Mouse (Mus musculus) adrenal gland, postnatal 10 days (tissue): ENCODE measurements around the gene Tmem248. TPM values are rescaled to one million over a fixed set of nuclear protein-coding genes. Genes with fewer than 3 reads are reported as not detected.

Experiments
- DNase-seq: peaks from one replicate; pipeline ENCODE4 v3.0.0; 2021; ENCODE audit warnings: mixed read lengths
- long read RNA-seq, 2 experiments: library from polyadenylated mRNA; stranded (forward); transcript quantifications; one replicate each; pipeline ENCODE4 v2.0.0; 2021
- total RNA-seq, 2 experiments: library from RNA; stranded (reverse); gene quantifications; 2 replicates each; pipeline ENCODE4 v1.2.3; 2021

The Tmem248 gene
- 10 to 100 TPM; 48.6 to 54.3 TPM for total RNA-seq
- long read RNA-seq, experiment 1, transcript Tmem248-202 (7 exons, 3,570 nt): major isoform, 53 of 75 reads
- long read RNA-seq, experiment 1, partial matches to known transcripts: 17 of 75 reads
- long read RNA-seq, experiment 1, other reads (novel, unspliced or antisense): 5 of 75 reads
- long read RNA-seq, experiment 2, transcript Tmem248-202 (7 exons, 3,570 nt): major isoform, 39 of 46 reads
- long read RNA-seq, experiment 2, partial matches to known transcripts: 1 of 46 reads
- long read RNA-seq, experiment 2, other reads (novel, unspliced or antisense): 6 of 46 reads

DNA sequence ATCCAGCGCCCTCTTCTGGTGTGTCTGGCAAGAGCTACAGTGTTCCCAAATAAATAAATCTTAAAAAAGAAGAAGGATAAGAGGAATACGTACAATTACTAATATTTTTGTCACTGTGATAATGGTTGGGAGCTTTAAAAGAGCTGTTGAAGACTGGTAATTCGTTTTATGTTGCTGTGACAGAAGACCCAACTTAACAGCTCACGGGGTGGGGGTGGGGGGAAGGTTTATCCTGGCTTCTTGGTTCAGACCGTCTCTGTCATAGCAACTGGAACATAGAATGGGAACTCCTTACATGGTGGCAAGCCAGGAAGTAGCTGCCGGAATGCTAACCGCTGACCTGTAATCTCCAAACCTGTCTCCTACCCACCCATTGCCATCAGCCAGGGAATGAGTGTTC is at the start of gene Tmem248:
Gene Tmem248, plus strand, starts transcription at position 301 of the 400 bp plus-strand sequence.
- no peak for DNase-seq

DNA sequence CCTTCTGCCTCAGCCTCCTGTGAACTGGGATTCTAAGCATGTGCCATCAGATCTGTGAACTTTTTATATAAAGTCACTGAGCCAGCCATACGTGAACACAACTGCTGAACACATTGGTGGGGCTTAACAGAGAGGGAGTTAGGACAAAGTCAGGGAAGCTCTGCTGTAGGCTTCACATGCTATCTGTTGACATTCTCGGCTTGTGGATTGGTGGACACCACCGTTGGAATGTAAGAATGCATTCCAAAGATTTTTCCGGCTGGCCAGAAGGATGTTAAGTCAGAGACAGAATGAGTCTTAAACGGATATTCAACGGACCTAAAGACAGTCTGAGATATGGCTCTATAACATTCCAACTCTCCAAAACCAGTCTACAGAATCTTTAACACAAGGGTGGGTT is 47.8 kb upstream of the Tmem248 start:
- no peak for DNase-seq

DNA sequence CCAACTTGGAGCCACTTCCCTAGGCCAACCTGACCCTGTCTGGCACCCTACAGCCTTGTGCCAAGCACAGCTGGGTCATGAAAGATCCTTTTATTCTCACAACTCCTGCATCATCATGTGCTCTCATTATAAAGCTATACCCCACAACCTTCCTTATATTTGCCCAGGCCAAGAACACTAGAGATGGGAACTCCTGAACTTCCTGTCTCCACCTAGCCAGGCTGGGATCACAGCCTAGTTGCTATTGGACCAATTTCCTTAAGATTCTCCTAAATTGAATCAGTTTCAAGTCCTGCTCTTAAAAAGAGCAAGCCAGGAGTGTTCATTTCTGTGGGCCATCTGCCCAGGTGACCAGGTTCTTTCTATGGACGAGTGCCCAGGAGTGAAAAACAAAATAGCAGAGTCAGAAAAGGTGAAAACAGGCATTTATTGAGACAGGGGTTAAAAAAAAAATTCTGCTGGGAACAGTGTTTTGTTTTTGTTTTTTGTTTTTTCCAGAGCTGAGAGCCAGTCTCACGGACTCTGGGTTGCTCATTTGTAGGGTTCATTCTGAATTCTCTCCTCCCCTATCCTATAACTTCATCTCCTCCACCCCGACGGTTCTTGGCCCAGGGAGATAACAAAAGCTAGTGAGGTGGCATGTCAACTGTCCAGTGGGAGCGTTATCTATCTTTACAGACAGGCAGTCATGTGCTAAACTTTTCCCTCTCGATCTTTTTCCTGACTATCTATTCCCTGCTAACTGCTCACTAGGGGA is 46.0 kb upstream of the Tmem248 start:
- peak; percentile 14 for DNase-seq

DNA sequence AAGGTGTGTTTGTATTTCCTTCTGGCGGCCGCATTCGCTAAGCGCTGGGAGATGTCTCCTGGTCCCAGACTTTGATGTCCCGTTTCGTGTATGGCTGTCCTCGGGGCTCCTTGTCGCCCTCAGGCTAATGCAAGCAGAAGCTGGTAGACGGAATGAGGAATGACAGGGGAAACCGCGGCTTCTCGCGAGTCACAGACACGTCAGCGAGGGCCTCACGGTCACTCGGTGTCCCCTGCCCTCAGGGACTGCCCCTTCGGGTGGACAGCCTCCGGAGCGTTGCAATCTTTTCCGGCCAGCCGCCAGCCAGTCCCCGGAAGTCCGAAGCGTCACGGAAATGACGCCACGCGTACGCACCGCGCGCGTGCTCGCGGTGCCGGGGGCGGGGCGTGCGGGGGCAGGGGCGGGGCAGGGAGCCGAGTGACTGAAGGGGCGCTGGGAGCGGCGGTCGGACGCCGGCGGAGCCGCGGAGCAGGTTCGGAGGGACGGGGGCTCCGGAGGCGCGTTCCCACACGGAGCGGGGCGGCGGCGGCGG is 45.4 kb upstream of the Tmem248 start, which contains the start of gene Rabgef1:
Gene Rabgef1, plus strand, starts transcription at position 376 of the 532 bp plus-strand sequence.
- DNase-seq: peak; percentile 97

DNA sequence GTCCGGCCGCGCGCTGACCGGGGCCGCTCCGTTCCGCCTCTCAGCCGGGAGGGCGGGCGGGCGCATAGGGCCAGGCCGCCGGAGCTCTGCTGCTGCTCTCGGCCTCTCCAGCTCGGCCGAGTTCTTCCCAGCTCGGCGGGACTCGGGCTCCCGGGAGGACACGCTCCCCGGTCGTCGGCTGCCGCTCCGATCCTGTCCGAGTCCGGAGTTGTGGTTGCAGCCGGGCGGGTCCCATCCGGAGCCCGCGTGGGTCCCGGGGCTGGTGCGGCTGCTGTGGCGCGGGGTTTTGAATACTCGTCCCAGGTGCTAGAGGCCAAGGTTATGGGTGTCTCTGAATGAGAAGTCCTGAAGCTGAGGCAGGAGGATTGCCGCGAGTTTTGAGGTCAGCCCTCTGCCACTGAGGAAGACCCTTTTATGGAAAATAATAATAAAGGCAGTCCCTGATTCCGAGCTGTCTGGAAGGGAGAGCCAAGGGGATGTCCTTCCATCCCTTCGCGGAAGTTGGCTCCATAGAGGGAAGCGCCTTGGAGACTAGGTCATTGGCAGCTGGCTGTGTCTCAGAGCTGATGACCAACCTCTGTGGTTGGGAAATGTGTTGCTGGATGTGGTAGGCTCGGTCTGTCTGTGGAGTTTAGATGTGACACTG is 44.8 kb upstream of the Tmem248 start:
- DNase-seq: peak; percentile 75

DNA sequence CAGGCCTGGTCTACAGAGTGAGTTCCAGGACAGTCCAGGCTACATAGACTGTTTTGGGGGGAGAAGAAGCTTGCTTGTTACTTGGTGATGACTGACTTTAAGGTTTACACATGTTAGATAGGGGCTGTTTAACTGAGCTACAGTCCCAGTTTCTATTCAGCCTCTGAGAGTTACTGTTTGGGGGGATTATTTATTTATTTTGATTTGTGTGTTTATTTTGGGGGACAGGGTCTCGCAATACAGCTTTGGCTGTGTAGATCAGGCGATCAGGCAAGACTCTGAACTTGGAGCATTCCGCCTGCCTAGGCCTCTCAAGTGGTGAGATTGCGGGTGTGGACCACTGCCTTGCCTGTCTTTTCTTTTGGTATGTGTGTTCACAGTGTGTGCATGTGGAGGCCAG is 43.9 kb upstream of the Tmem248 start:
- no peak for DNase-seq

DNA sequence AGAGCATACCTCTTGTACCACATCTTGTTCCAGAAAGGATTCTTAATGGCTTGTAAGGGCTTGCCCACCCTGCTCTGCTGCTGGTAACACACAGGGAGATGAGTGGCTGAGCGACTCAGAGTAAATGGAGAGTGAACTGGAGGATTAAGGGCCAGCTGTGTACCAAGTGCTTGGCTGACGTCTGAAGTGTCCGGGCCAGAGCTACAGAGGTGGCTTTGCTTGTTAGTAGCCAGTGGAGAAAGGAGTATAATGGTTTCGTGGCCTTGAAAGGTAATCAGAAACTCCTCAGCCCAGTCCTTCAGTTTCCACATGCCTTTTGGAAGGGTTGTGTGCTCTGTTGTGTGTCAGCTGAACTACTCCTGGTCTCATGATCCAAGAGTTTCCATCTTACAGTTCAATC is 39.0 kb upstream of the Tmem248 start:
- DNase-seq: no peak

DNA sequence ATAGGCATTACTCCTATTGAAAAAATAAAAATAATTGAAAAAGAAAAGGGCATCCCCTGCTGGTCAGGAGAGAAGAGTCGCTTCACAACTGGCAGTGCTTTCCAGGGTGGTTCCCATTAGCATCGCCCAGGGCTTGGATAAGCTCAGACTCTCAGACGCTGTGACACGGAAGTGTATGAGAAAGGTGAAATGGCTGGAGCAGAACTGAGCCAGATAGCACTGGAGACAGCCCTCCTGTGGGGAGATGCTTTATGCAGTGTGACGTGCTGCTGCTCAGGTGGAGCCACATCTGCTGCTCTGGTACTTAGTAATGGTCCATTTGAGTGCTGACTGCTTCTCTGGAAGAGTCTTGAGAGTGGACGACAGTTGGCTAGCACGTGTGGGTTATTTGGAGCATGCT is 36.5 kb upstream of the Tmem248 start:
- DNase-seq: no peak

DNA sequence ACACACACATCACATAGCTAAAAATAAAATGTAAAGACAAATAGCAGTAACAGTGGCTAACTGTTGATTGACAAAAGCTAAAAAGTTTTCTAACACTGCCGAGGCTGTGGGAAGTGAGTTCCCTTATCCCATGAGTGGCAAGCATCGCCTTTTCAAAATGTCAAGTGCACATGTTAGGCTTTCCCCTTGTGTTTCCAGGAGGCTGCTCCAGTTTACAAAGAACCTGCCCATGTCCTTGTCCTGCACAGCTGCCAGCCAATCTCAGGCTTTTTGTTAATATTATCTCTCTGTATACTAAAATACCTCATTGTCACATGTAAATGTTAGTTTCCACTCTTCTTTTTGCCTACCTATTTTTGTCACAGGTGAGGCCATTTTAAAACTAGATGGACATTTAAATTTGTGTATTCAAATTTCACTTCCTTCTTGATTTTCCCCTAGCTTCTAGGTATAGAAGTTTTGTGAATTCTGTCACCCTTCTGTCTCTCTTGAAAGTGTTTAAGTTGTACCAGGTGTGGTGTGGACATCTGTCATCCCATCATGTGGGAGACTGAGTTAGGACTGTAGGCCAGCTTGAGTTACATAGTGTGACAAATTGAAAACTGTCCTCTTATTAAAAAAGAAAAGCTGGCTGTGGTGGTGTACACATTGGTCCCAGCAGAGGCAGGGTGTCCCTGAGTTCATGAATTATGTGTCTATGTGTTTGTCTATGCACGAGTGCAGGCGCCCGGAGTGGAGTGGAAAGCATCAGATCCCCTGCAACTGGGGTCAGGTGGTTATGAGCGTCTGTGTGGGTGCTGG is 34.9 kb upstream of the Tmem248 start:
- no peak for DNase-seq

DNA sequence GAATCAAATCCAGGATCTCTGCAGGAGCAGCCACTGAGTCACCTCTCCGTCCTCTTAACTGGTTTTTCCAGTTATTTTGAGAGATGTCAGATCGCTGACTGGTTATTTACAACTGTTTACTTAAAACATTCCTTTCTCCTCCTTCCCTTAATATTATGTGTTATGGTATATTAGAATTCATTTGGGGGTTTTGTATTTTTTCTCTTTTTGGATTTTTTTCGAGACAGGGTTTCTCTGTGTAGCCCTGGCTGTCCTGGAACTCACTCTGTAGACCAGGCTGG is 34.4 kb upstream of the Tmem248 start:
- no peak for DNase-seq

DNA sequence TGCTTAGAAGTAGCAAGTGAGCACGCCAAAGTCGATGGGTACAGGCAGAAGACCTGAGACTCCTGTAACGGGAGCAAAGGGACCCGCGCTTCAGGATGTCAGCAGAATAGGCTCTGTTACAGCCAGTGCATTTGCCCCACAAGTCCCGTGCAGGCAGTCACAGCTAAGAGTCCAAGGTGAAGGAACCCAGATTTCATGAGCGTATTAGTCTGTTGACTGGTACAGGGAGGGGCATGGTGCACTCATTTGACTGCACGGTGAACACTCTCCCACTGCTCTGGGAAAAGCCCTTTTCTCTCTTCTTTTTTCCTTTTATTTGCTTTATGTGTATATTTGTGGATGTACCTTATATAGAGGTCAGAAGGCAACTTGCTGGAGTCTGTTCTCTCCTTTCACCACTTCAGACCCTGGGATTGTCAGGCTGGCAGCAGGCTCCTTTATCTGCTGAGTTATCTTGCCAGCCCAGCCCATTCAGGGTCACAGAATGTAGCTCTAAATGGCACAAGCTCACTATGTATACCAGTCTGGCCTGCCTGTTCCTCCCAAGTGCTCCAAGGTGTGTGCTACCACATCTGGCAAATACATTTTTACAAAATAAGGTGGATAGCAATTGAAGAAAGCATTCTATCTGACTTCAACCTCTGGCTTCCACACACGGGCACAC is 32.6 kb upstream of the Tmem248 start:
- peak; percentile 53 for DNase-seq

DNA sequence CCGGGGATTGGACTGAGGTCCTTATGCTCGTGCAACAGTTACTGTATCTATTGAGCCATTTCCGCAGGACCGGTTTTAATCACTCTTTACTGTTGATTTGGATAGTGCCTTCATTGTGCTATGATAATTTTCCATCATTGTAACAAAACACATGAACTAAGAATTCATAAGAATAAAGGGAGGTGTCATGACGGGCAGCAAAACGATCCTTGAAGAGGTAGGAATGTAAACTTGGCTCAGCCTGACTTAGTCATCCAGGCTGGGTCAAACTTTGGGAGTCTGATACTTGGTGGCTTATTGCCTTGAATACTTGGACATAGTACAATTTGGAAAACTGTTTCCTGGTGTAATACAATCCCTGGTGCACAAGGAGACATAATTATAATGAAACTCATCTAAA is 31.6 kb upstream of the Tmem248 start:
- no peak for DNase-seq

DNA sequence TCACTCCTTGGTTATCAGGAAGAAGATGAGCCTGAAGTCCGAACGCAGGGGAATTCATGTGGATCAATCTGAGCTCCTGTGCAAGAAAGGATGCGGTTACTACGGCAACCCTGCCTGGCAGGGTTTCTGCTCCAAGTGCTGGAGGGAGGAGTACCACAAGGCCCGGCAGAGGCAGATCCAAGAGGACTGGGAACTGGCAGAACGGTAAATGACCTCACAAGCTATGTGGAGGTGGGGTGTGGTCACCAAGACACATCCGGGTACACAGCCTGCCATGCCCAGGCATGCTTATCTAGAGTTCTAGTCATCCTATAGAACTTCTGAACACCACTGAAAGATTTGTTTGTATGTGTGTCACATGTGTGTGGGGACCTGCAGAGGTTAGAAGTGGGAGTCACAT is 29.5 kb upstream of the Tmem248 start:
- DNase-seq: peak; percentile 16

DNA sequence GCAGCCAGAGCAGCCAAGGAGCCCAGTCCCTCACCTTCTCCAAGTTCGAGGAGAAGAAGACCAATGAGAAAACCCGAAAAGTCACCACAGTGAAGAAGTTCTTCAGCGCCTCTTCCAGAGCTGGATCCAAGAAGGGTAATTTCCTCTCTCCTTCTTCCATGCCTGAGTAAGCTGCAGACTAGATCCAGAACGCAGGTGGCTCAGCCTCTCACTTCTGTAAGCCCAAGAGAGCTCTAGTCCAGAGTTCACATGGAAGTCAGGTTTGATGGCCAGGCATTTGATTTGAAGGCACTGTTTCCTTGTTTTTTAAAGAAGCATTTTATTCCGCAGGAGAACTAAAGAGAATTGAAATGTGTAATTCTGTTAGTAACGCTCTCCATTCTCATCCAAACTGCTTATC is 26.0 kb upstream of the Tmem248 start:
- DNase-seq: no peak

DNA sequence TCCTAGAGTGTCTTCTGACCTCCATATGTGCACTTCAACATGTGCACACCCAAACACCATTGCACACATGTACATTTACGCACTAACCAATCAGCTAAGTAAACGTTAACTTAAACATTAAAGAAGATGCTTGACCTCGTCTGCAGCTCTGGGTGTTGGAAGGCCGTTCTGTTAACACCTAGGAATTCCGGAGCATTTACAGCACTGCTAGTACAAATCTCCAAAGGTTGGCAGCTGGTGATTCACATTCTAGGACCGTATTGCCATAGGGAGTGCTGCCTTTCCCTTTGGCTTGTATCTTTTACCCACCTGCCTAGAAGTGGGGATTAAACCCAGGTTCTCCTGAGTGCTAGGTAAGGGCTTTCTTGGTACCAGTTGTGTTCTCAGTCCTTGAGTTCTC is 25.0 kb upstream of the Tmem248 start:
- DNase-seq: no peak

DNA sequence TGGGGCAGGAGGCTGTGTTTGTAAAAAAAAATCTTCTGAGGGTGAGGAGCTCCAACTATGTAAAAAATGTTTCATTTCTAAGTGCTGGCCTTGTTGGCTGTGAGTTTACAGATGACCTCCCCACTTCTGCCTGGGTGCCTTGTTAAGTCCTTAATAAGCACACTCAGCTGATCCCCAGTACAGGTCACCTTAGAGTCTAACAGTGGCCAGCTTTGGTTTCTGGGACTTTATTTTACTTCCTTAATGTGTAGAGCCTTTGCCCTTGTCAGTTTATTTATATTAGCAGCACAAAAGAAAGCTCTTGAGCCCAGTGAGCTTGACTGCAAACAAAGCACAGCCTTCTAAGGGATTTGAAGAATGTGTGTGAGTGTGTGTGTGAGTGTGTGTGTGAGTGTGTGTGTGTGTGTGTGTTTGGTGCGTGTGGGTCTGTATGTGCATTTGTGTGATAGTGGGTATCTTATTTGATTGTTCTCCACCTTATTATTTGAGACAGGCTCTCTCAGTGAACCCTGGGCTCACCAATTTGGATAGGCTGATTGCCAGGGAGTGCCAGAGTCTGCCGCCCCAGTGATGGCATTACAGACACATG is 24.4 kb upstream of the Tmem248 start:
- DNase-seq: no peak

DNA sequence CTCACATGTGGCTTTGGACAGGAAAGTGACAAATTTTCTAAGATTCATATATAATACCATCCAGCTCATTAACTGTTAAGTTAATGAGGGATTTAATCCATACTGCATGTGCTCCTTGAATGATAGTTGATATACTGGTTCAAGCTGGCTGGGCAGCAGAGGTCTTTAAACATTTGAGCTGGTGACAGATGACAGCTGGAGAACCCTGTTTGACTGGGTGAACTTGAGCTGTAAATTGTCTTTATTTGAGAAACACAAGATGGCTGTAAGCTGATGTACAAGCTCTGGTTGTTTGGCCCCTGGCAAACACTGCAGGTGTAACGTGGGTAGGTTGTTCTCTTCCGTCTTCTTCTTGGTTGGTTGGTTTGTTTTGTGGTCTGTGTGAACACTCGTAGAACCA is 23.1 kb upstream of the Tmem248 start:
- DNase-seq: no peak

DNA sequence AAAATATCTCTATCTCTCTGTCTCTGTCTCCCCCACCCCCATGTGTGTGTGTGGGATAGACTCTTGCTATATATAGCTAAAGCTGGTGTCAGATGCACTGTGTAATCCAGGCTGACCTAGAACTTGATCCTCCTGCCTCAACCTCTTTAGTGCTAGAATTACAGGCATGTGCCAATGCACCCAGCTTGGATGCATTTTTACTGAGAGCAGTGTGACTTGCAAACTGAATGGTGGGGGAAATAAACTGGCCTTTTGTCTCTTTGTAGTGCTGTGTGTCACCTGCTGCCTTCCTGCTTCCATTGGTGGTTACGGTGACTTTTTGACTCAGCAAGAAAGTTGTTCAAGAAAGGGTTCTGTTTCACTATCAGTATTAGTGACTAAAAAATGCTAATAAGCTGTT is 20.6 kb upstream of the Tmem248 start:
- no peak for DNase-seq

DNA sequence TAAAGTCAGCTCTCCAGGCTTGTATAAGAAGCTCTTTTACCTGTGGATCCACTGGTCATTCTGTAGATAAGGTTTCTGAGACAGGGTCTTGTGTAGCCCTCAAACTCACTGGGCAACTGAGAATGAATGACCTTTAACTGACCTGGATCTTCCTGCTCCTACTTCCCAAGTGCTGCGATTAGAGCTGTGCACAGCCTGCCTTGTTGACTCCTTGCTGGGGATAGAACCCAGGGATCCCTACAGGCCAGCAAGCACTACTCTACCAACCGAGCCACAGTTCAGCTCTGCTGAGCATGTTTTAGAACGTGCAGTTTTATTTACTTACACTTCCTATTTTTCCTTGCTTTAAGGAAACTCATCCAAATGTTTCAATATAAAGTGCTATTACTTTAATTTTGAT is 19.4 kb upstream of the Tmem248 start:
- no peak for DNase-seq

DNA sequence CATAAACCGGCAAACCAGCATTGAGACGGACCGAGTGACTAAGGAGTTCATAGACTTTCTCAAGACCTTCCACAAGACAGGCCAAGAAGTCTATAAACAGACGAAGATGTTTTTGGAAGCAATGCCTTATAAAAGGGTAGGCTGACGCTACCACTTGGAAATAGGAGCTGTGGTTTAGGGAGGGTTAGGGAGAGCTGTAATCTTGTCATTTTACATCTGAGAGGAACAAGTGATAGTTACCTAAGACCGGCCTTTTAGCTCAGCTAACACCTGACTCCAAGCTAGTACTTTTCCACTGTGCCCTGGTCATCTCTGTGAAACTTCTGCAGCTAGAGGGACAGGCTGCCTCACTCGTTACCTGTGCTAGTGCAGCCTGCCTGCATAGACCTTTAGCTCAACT is 18.9 kb upstream of the Tmem248 start:
- DNase-seq: no peak

DNA sequence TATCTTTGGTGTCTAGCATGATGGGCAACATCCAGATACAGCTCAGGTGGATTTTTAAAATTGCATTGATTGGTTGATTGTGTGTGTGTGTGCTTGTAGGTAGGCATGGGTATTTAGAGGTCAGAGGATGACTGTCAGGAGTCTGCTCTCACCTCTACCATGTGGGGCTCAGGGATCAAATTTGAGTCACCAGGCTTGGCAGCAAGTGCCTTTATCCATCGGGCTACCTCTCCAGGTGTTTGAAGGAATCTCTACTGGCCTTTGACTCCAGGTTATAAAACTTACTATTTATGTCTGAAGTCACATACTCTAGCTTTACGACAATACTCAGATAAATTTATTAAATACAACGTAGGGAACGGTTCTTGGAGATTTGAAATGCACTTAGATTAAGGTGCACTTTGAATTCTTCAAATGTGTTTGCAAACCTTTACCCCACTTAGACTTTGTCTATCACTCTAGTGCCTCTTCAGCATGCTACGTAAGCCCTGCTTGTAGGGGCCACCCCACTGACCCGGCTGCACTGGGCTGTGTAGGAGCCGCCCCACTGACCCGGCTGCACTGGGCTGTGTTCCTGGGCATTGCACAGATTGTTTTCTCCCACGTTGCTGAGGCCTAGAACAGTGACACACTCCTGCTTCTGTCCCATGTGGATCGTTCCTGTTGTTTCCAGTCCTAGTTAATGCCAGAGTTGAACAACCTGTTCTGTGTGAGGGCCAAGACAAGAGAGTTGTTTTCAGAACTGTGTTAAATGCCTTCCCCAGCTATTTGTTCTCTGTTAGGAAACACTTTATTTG is 16.4 kb upstream of the Tmem248 start:
- peak; percentile 60 for DNase-seq
